ENCODE assay signal across 11 mouse cellular contexts in the genomic region with DNA sequence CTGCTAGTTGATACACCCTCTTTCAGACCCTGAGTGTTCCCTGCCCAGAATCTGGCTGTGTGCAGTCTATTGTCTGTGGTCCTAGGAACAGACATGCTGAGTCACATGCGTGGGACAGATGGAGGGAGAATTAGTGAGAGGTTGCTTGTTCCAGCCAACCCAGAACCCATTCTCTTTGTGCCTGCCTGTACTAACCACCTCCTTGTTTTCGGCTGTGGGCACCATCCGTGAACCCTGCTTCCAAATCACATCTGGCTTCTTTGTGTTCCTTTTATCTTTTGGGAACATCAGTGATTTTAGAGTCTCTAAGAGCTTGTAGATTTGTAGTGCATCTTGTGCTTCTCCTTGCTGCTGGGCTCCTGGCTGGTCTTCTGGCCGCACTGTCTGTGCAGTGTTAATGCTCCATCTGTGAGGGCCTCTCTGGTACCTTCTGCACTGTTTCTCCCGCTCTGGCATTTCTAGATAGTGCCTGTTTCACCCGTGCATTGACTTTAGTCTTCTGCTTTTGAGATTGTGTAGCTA.
DNase-seq lines count a peak whose midpoint lies in the region; ATAC-seq lines count a peak whose summit lies in the region.
"Had no signal": no experiment of that assay in that cellular context is flagged by ENCODE, and none has a peak within 500 bp of the region (broad histone marks: within the 10 kb centered on the region; RNA-seq: fewer than 3 reads in every experiment).

No protein-coding gene starts in this region.

- H3K9me3 ChIP-seq in heart, embryonic 14.5 days (ENCODE audit: control insufficient read depth, low read length) = no peaks in the 10 kb centered on the region
- H3K9me3 ChIP-seq: G1E had no signal

- no peak overlapping the region for H3K9ac ChIP-seq in heart, embryonic 14.5 days (ENCODE audit: low read length)

- H3K4me1 ChIP-seq in heart, embryonic 14.5 days (ENCODE audit: control insufficient read depth in 2 of 2, insufficient read depth in 2 of 2, low read length in 2 of 2) = peaks cover 19 to 46% of the 10 kb centered on the region in 2 experiments

- 0 out of 2 replicates have a peak, but pooled peaks have one; percentile 31 for ATAC-seq in heart, embryonic 14.5 days (ENCODE audit: insufficient number of reproducible peaks, insufficient read depth, low FRiP score, low read depth)

- H3K4me2 ChIP-seq in heart, embryonic 14.5 days (ENCODE audit: low read length) = no peak overlapping the region

- intact Hi-C loops in left cerebral cortex, postnatal 36 days (cut with DNase I) = no loop called here

- 43% methylated on average over 6 of the region's 6 CpGs for WGBS in heart, embryonic 14.5 days

- no peak overlapping the region for H3K4me3 ChIP-seq in heart, embryonic 14.5 days (ENCODE audit: control insufficient read depth in 1 of 2, insufficient read depth in 1 of 2, low read depth in 1 of 2, low read length in 2 of 2)

- DNase-seq in heart, adult 18-20 months = no peak
- peak; percentile 3 for DNase-seq in NIH3T3 (ENCODE audit: low read depth)
- peak; percentile 84 to 85 for DNase-seq in cerebellum, postnatal 25 days
- DNase-seq in left cerebral cortex, postnatal 36 days (ENCODE audit: low spot score in 2 of 2) = peak; percentile 71 to 73
- DNase-seq in spleen, postnatal 4 days (ENCODE audit: low spot score in 2 of 2) = no peak
- no peak for DNase-seq in gastrocnemius, postnatal 4 days (ENCODE audit: low spot score in 2 of 2)
- no peak for DNase-seq in adrenal gland, adult 2 months
- DNase-seq: thymus, postnatal 4 days had no signal

- H3K27me3 ChIP-seq in heart, embryonic 14.5 days (ENCODE audit: control insufficient read depth, insufficient read depth, low read length) = no peaks in the 10 kb centered on the region

- H3K36me3 ChIP-seq in heart, embryonic 14.5 days (ENCODE audit: control insufficient read depth, insufficient read depth, low read length) = no peaks in the 10 kb centered on the region

- H3K27ac ChIP-seq in heart, embryonic 14.5 days (replicated peaks in 1 of 2; ENCODE audit: control insufficient read depth in 1 of 2, insufficient read depth in 1 of 2, low read depth in 2 of 2, low read length in 2 of 2) = 0 out of 4 replicates have a peak overlapping the region, but pooled peaks of 1 of the 2 experiments have one; percentile 12
- H3K27ac ChIP-seq: macrophage had no signal

Comparison
In these comparisons a context has a peak if more than half of its experiments do, and no peak if none do; other contexts are left out.
1. DNase-seq: peak in NIH3T3 (single experiment), cerebellum, postnatal 25 days (2 of 2) and left cerebral cortex, postnatal 36 days (2 of 2); none in heart, adult 18-20 months (0 of 2), spleen, postnatal 4 days (0 of 2), gastrocnemius, postnatal 4 days (0 of 2) and adrenal gland, adult 2 months (single experiment).